Mouse (Mus musculus) lung, postnatal 0 days (tissue): Measurements from ENCODE around the gene Cyp17a1.

Source experiments
- CTCF ChIP-seq: IDR thresholded peaks from 2 replicates; pipeline ENCODE4 v1.5.1; 2016; ENCODE audit warnings: antibody characterized with exemption, mild to moderate bottlenecking
- EP300 ChIP-seq: IDR thresholded peaks from 2 replicates; pipeline ENCODE4 v1.6.1; 2016; ENCODE audit warnings: antibody characterized with exemption, mild to moderate bottlenecking, control low read depth

DNA sequence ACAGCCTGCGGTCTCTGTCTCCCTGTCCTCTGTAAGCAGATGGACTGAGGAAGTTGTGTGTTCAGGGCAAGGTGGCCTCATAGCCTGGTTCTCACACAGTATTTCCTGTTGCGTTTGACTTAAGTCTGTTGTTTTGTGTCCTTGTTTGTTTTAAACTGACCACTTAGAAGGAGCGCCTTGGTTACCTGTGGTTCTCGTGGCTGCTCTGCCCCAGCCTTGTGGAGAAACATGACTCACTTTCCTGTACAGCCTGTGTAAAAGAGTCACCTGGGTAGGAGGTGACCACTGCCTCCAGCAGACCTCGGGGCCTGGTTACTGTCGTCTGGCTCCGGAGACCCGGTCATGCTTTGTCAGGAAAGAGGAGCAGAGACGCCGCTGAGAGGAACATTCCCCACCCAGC is 17.3 kb downstream of the Cyp17a1 start:
- no peak for TF ChIP-seq CTCF
- TF ChIP-seq EP300 = no peak
